Mouse (Mus musculus) megakaryocyte, embryonic 14.5 days (primary cell): ENCODE data around the gene Nubp2.

Experiments
- FLI1 ChIP-seq: IDR thresholded peaks from 2 replicates; pipeline ENCODE4 v1.6.1; 2012; ENCODE audit warnings: low read length, inconsistent platforms, mixed read lengths
- GATA1 ChIP-seq: IDR thresholded peaks from 3 replicates; pipeline ENCODE4 v1.6.1; 2012; ENCODE audit warnings: mixed read lengths, low read length, inconsistent platforms, borderline replicate concordance

DNA sequence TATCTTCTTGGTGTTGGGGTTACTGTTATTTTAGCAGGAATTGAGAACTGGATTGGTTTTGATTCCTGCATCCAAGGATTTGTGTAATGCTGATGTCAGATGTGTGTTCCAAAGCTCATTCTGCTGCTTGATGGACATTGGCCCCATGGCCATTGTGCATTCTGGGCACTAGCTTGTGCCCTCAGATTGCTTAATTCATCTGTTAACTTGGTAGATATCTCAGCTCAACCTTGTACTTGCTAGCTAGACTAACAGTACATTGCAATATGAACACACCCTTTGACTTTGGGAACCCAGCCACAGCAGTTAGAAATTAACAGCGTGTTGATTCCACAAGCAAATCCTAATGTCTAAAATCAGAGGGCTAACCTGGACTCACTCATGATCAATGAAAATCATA lies 38.8 kb downstream of the Nubp2 start:
- no peak for TF ChIP-seq GATA1
- TF ChIP-seq FLI1, result no peak
